Mouse (Mus musculus) testis, adult 2 months (tissue): ENCODE measurements around the gene Pim1. TPM values are rescaled to one million over a fixed set of nuclear protein-coding genes. Genes with fewer than 3 reads are reported as not detected.
A peak's percentile ranks its signal among the peaks of the same experiment; 100 is the strongest.

Source experiments
- H3K27ac ChIP-seq: fragments of 200-500 bp; 2 replicates; pipeline ENCODE4 v1.5.1; 2012; ENCODE audit warnings: low read depth, low read length; ENCODE audit not compliant: control insufficient read depth, insufficient read depth
- H3K27me3 ChIP-seq: fragments of 200-500 bp; 2 replicates; pipeline ENCODE4 v1.6.1; 2012; ENCODE audit warnings: mild to moderate bottlenecking, low read length, moderate library complexity; ENCODE audit not compliant: control insufficient read depth, insufficient read depth
- H3K36me3 ChIP-seq: fragments of 200-500 bp; 2 replicates; pipeline ENCODE4 v1.6.1; 2012; ENCODE audit warnings: mild to moderate bottlenecking, low read length; ENCODE audit not compliant: control insufficient read depth, insufficient read depth
- H3K4me1 ChIP-seq: fragments of 200-500 bp; 2 replicates; pipeline ENCODE4 v1.6.1; 2012; ENCODE audit warnings: low read length; ENCODE audit not compliant: control insufficient read depth, insufficient read depth
- H3K4me3 ChIP-seq: fragments of 200-500 bp; 2 replicates; pipeline ENCODE4 v1.5.1; 2012; ENCODE audit warnings: low read depth, mild to moderate bottlenecking, low read length, moderate library complexity, mixed read lengths; ENCODE audit not compliant: control insufficient read depth
- CTCF ChIP-seq: fragments of 200-500 bp; IDR thresholded peaks from 2 replicates; pipeline ENCODE4 v1.5.1; 2012; ENCODE audit warnings: low read depth, mild to moderate bottlenecking, inconsistent platforms, low read length, moderate library complexity; ENCODE audit not compliant: control insufficient read depth, insufficient read depth, insufficient replicate concordance
- POLR2A ChIP-seq: fragments of 200-500 bp; IDR thresholded peaks from 2 replicates; pipeline ENCODE4 v1.6.1; 2012; ENCODE audit warnings: low read depth, mild to moderate bottlenecking, inconsistent platforms, low read length, moderate library complexity; ENCODE audit not compliant: control insufficient read depth
- polyA plus RNA-seq: library from polyadenylated mRNA; depleted of rRNA; stranded (reverse); fragments of >200 nt; gene quantifications from 2 replicates; pipeline ENCODE4 v1.2.3, GENCODE M21; 2012; rRNA removed

Pim1 gene
- 87.2 and 99.7 TPM in 2 replicates for polyA plus RNA-seq

DNA sequence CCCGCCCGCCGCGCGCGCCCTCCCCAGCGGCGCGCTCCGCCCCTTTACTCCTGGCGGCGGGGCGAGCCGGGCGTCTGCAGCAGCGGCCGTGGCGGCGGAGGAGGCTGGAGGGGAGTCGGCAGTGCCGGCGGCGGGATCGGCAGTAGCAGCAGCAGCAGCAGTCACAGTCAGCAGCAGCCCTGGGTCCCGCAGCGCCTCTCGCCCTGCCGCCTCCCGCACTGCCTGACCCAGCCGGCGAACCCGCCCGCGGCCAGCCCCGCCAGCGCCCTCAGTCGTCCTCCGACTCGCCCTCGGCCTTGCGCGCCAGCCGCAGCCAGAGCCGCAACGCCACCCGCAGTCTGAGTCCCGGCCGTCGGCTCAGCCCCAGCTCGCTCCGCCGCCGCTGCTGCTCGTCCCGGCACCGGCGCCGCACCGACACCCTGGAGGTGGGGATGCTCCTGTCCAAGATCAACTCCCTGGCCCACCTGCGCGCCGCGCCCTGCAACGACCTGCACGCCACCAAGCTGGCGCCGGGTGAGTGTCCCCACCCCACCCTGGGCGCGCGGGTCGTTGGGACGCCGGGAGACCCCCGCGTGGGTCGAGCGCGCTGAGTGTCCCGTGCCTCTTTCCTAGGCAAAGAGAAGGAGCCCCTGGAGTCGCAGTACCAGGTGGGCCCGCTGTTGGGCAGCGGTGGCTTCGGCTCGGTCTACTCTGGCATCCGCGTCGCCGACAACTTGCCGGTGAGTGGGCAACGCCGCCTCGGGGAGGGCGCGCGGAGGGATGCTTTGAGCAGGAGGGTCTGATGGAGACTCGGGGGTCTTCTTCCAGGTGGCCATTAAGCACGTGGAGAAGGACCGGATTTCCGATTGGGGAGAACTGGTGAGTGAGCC lies at the start of gene Pim1:
Pim1 (plus strand) TSS at position 41 of the 869 bp plus-strand sequence.
- Histone ChIP-seq H3K4me1 (peaks cover 25% of the 10 kb centered on the region), H3K36me3 (no peaks in the 10 kb centered on the region), H3K4me3 (peak within 1 kb of the TSS; percentile 90), H3K27ac (peak within 1 kb of the TSS; percentile 90), H3K27me3 (no peaks in the 10 kb centered on the region)
- TF ChIP-seq POLR2A (peak; percentile 11; the same call in 1 of the 2 replicates), CTCF (no peak; the same call in 1 of the 2 replicates)

- H3K4me1 ChIP-seq: peaks cover 10% of the 10 kb centered on the region
- no peak overlapping the region for H3K4me3 ChIP-seq
- TF ChIP-seq POLR2A (no peak), CTCF (no peak)
- H3K27ac ChIP-seq: no peak overlapping the region
- no peaks in the 10 kb centered on the region for H3K36me3 ChIP-seq
- H3K27me3 ChIP-seq: 0 out of 2 replicates have a peak, but pooled peaks cover 3% of the 10 kb centered on the region
These were observed 49.0 kb upstream of the Pim1 start for GRCm38 (mm10) chr17:29441562-29441961.

DNA sequence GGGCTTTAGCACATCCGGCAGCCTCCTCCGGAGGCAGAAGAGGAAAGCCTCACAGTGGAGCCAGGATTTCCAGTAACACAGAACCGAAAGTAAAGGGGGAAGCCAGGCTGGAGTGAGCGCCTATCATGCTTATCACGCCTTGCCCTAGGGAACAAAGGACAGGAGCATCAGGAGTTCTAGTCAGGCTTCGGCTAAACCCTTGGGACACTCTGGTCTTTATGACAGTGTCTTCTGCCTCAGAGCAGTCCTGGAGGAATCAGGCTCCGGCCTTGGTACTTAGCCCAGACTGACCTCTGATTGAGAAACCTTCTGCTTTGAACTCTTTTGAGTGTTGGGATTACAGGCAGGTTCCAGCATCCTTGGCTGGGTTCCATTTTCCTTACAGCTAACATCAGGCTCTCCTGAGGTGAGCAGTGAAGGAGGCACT lies 48.4 kb upstream of the Pim1 start:
- Histone ChIP-seq H3K27me3 (no peaks in the 10 kb centered on the region), H3K4me1 (peaks cover 4% of the 10 kb centered on the region), H3K4me3 (no peak overlapping the region), H3K36me3 (no peaks in the 10 kb centered on the region), H3K27ac (no peak overlapping the region)
- TF ChIP-seq POLR2A: no peak
- no peak for TF ChIP-seq CTCF

DNA sequence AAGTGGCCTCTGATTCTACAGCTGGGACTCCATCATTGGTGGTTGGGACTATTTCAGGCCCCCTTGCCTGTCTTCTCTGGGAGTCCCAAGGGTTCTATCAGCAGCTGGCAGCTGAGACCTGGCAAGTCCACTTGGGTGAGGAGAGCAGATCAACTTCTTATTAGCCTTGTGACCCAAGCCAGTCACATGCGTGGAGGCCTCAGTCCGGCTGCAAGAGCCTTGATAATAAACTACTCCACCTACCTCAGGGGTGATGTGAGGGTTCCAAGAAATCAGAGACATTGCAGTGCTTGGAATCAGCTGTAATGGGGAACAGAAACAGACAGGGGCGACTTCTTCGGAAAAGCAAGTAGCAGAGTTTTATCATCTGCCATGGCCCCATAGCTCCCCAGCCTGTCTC lies 46.8 kb upstream of the Pim1 start:
- no peaks in the 10 kb centered on the region; the same call in 1 of the 2 replicates for H3K4me1 ChIP-seq
- TF ChIP-seq POLR2A (no peak), CTCF (no peak)
- H3K27ac ChIP-seq: no peak overlapping the region
- no peak overlapping the region for H3K4me3 ChIP-seq
- no peaks in the 10 kb centered on the region for H3K36me3 ChIP-seq
- H3K27me3 ChIP-seq: no peaks in the 10 kb centered on the region

- TF ChIP-seq POLR2A: no peak
- TF ChIP-seq CTCF: no peak
- H3K27me3 ChIP-seq: no peaks in the 10 kb centered on the region
- H3K27ac ChIP-seq: no peak overlapping the region
- no peaks in the 10 kb centered on the region for H3K36me3 ChIP-seq
- H3K4me1 ChIP-seq: no peaks in the 10 kb centered on the region; the same call in 1 of the 2 replicates
- H3K4me3 ChIP-seq: no peak overlapping the region
These were observed 45.5 kb upstream of the Pim1 start for GRCm38 (mm10) chr17:29445072-29445471.

- no peak for TF ChIP-seq POLR2A
- no peak for TF ChIP-seq CTCF
- H3K4me1 ChIP-seq: peaks cover 14% of the 10 kb centered on the region
- H3K36me3 ChIP-seq: no peaks in the 10 kb centered on the region
- H3K27ac ChIP-seq: no peak overlapping the region
- H3K27me3 ChIP-seq: no peaks in the 10 kb centered on the region
- H3K4me3 ChIP-seq: no peak overlapping the region
These were observed 43.2 kb upstream of the Pim1 start for GRCm38 (mm10) chr17:29447323-29447722.

- no peak for TF ChIP-seq POLR2A
- no peak for TF ChIP-seq CTCF
These were observed 42.5 kb upstream of the Pim1 start for GRCm38 (mm10) chr17:29448055-29448454.

More at GRCm38 (mm10) chr17:29448055-29448454, 42.5 kb upstream of the Pim1 start:
- Histone ChIP-seq H3K4me1 (peaks cover 14% of the 10 kb centered on the region), H3K36me3 (no peaks in the 10 kb centered on the region), H3K27ac (no peak overlapping the region), H3K4me3 (no peak overlapping the region), H3K27me3 (no peaks in the 10 kb centered on the region)
